Mouse (Mus musculus): ENCODE data around the gene Cdk14. TPM values are rescaled to one million over a fixed set of nuclear protein-coding genes. Genes with fewer than 3 reads are reported as not detected.

Gene Cdk14
- polyA plus RNA-seq, 1 experiment = 6.9 TPM

GRCm38 (mm10) chr5:5319824-5320505 lies 100.1 kb downstream of the Cdk14 start:
- DNase-seq (ENCODE audit: low spot score) = no peak

GRCm38 (mm10) chr5:5314270-5314669 lies 105.8 kb downstream of the Cdk14 start:
- DNase-seq (ENCODE audit: low spot score) = no peak

- DNase-seq (ENCODE audit: low spot score) = no peak
Observed at GRCm38 (mm10) chr5:5313195-5313760, 106.8 kb downstream of the Cdk14 start.

GRCm38 (mm10) chr5:5305286-5305685 lies 114.8 kb downstream of the Cdk14 start:
- no peak for DNase-seq (ENCODE audit: low spot score)

GRCm38 (mm10) chr5:5303102-5303670 lies 116.9 kb downstream of the Cdk14 start:
- no peak for DNase-seq (ENCODE audit: low spot score)

- no peak for DNase-seq (ENCODE audit: low spot score)
Observed at GRCm38 (mm10) chr5:5301571-5302079, 118.5 kb downstream of the Cdk14 start.

GRCm38 (mm10) chr5:5300998-5301397 lies 119.1 kb downstream of the Cdk14 start:
- no peak for DNase-seq (ENCODE audit: low spot score)

- DNase-seq (ENCODE audit: low spot score) = no peak
Observed at GRCm38 (mm10) chr5:5300290-5300689, 119.8 kb downstream of the Cdk14 start.

- DNase-seq (ENCODE audit: low spot score) = no peak
Observed at GRCm38 (mm10) chr5:5297222-5297621, 122.9 kb downstream of the Cdk14 start.

GRCm38 (mm10) chr5:5296773-5297172 lies 123.3 kb downstream of the Cdk14 start:
- DNase-seq (ENCODE audit: low spot score) = no peak

- no peak for DNase-seq (ENCODE audit: low spot score)
Observed at GRCm38 (mm10) chr5:5292830-5293542, 127.1 kb downstream of the Cdk14 start.

GRCm38 (mm10) chr5:5291321-5291991 lies 128.7 kb downstream of the Cdk14 start:
- no peak for DNase-seq (ENCODE audit: low spot score)

- DNase-seq (ENCODE audit: low spot score) = no peak
Observed at GRCm38 (mm10) chr5:5290714-5291113, 129.4 kb downstream of the Cdk14 start.

GRCm38 (mm10) chr5:5285876-5286275 lies 134.2 kb downstream of the Cdk14 start:
- DNase-seq (ENCODE audit: low spot score) = no peak

- no peak for DNase-seq (ENCODE audit: low spot score)
Observed at GRCm38 (mm10) chr5:5284531-5284930, 135.6 kb downstream of the Cdk14 start.

- DNase-seq (ENCODE audit: low spot score) = no peak
Observed at GRCm38 (mm10) chr5:5283756-5284430, 136.2 kb downstream of the Cdk14 start.

GRCm38 (mm10) chr5:5282425-5282824 lies 137.7 kb downstream of the Cdk14 start:
- no peak for DNase-seq (ENCODE audit: low spot score)

- DNase-seq (ENCODE audit: low spot score) = no peak
Observed at GRCm38 (mm10) chr5:5275321-5275720, 144.8 kb downstream of the Cdk14 start.

- DNase-seq (ENCODE audit: low spot score) = no peak
Observed at GRCm38 (mm10) chr5:5274318-5274717, 145.8 kb downstream of the Cdk14 start.

GRCm38 (mm10) chr5:5266787-5267126 lies 153.4 kb downstream of the Cdk14 start:
- no peak for DNase-seq (ENCODE audit: low spot score)

Data from urinary bladder, adult 2 months (tissue).